Mouse (Mus musculus) G1E (cell line): ENCODE measurements at regions not wholly inside any gene's neighbourhood (a gene's known extent, or its start where the extent isn't known, plus 50 kb on each side); places are given as distances from the start of the nearest gene placed in this dataset.

Experiments
- ATAC-seq: 2 replicates; pipeline ENCODE4 v1.8.0; 2016; ENCODE audit warnings: mild to moderate bottlenecking; ENCODE audit not compliant: insufficient number of reproducible peaks, poor library complexity, low FRiP score, severe bottlenecking; ENCODE audit errors: extremely low read depth
- DNase-seq: peaks from one replicate; pipeline ENCODE4 v3.0.0; 2012; ENCODE audit warnings: low spot score
- H3K27me3 ChIP-seq: 2 replicates; pipeline ENCODE4 v1.6.1; 2012; ENCODE audit warnings: mild to moderate bottlenecking, low read length, inconsistent platforms; ENCODE audit not compliant: insufficient read depth
- H3K36me3 ChIP-seq: replicated peaks from 2 replicates; pipeline ENCODE3; 2012; ENCODE audit warnings: mild to moderate bottlenecking, inconsistent platforms
- H3K4me1 ChIP-seq: 2 replicates; pipeline ENCODE4 v1.6.1; 2012; ENCODE audit warnings: low read depth, low read length, inconsistent platforms, mixed read lengths; ENCODE audit not compliant: insufficient read depth
- H3K4me3 ChIP-seq: 2 replicates; pipeline ENCODE4 v1.5.1; 2012; ENCODE audit warnings: low read depth, mild to moderate bottlenecking, inconsistent platforms, low read length, moderate library complexity, mixed read lengths
- H3K9me3 ChIP-seq: replicated peaks from 2 replicates; pipeline ENCODE4 v1.6.1; 2012; ENCODE audit warnings: inconsistent platforms
- CTCF ChIP-seq: IDR thresholded peaks from 2 replicates; pipeline ENCODE4 v1.5.1; 2012; ENCODE audit warnings: low read depth, low read length, inconsistent platforms, mixed read lengths
- GATA1 ChIP-seq: IDR thresholded peaks from 2 replicates; pipeline ENCODE4 v1.6.1; 2012; ENCODE audit warnings: borderline replicate concordance, low read length, inconsistent platforms, mixed read lengths
- GATA2 ChIP-seq: IDR thresholded peaks from 2 replicates; pipeline ENCODE4 v1.6.1; 2012; ENCODE audit warnings: low read depth, low read length, inconsistent platforms, borderline replicate concordance
- POLR2AphosphoS5 ChIP-seq: IDR thresholded peaks from 2 replicates; pipeline ENCODE4 v1.6.1; 2012; ENCODE audit warnings: low read depth, low read length, inconsistent platforms; ENCODE audit not compliant: insufficient replicate concordance
- TAL1 ChIP-seq: conservative IDR thresholded peaks from 2 replicates; pipeline ENCODE4 v1.6.1; 2012; ENCODE audit warnings: low read depth, low read length, inconsistent platforms, mixed read lengths

DNA sequence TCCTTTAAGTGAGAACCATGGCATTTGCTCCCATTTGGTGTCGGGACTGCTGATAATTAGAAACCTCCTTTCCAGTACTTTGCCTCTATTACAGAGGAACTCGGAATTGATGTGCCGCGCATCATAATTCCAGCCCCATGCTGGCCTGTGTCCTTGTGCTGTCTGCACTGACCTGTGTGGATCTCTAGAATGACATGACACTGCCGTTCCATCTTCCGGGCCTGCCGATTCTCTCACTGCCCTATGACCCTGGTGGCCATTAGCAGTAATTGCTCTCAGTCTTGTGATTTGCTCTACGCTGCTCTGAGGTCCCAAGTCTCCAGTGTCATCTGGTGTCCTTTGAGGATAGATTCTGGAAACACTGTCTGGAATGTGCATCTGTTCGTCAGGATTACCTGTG is 295.7 kb upstream of the Arglu1 start:
- ATAC-seq: no peak
- no peaks in the 10 kb centered on the region for H3K4me1 ChIP-seq
- H3K9me3 ChIP-seq: 0 out of 2 replicates have a peak, but pooled peaks cover 2% of the 10 kb centered on the region
- no peak for DNase-seq
- no peaks in the 10 kb centered on the region for H3K27me3 ChIP-seq
- no peaks in the 10 kb centered on the region for H3K36me3 ChIP-seq
- no peak for TF ChIP-seq GATA2
- TF ChIP-seq CTCF: no peak
- TF ChIP-seq GATA1: no peak
- no peak for TF ChIP-seq TAL1
- TF ChIP-seq POLR2AphosphoS5: no peak
- no peak overlapping the region for H3K4me3 ChIP-seq

- ATAC-seq (no peak), DNase-seq (no peak)
- no peak for TF ChIP-seq CTCF
- TF ChIP-seq GATA1: no peak
- TF ChIP-seq GATA2: no peak
- no peak for TF ChIP-seq TAL1
- TF ChIP-seq POLR2AphosphoS5: no peak
- Histone ChIP-seq H3K36me3 (no peaks in the 10 kb centered on the region), H3K9me3 (0 out of 2 replicates have a peak, but pooled peaks cover 2% of the 10 kb centered on the region), H3K4me3 (no peak overlapping the region), H3K4me1 (no peaks in the 10 kb centered on the region), H3K27me3 (no peaks in the 10 kb centered on the region)
Measured at GRCm38 (mm10) chr8:8985395-8985794, 295.1 kb upstream of the Arglu1 start.

GRCm38 (mm10) chr8:8984829-8985251 is 294.5 kb upstream of the Arglu1 start:
- TF ChIP-seq CTCF: no peak
- no peak for TF ChIP-seq GATA1
- TF ChIP-seq GATA2: no peak
- TF ChIP-seq TAL1: no peak
- no peak for TF ChIP-seq POLR2AphosphoS5
- 0 out of 2 replicates have a peak, but pooled peaks cover 2% of the 10 kb centered on the region for H3K9me3 ChIP-seq
- no peak overlapping the region for H3K4me3 ChIP-seq
- ATAC-seq (no peak), DNase-seq (no peak)
- no peaks in the 10 kb centered on the region for H3K36me3 ChIP-seq
- no peaks in the 10 kb centered on the region for H3K4me1 ChIP-seq
- no peaks in the 10 kb centered on the region for H3K27me3 ChIP-seq

DNA sequence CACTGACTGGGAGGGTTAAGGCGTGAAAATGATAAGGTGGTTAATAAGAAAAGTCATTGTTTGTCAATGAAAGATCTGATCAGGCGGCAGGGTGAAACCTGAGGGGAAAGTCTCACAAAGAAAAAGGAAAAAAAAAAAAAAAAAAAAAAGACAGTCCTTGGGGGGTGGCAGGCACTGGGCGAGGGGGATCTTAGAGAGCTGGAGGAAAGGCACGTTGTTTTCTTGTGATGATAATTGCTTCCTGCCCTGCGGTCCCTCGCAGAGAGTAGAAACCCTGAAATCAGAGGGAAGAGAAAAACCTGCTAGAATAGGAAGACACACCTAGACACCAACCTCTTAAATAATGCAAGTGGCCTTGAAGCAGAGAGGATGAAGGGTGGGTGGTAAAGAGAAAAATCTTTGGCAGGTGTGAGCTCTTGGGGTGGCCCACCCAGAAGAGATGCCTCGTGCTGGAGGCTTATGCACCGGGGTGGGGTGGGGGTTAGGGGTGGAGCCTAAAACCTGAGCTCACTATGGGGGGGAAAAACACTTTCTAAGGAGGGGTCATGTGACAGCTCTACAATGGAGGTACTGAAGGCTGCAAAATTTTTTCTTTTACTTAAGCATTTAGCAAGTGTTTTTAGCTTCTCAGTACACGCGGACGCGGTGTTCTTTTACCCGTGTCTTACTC is 294.0 kb upstream of the Arglu1 start:
- Histone ChIP-seq H3K9me3 (0 out of 2 replicates have a peak, but pooled peaks cover 2% of the 10 kb centered on the region), H3K4me1 (no peaks in the 10 kb centered on the region), H3K27me3 (no peaks in the 10 kb centered on the region), H3K4me3 (no peak overlapping the region), H3K36me3 (no peaks in the 10 kb centered on the region)
- no peak for DNase-seq
- ATAC-seq: no peak
- TF ChIP-seq POLR2AphosphoS5: no peak
- TF ChIP-seq TAL1: no peak
- no peak for TF ChIP-seq GATA2
- TF ChIP-seq CTCF: no peak
- no peak for TF ChIP-seq GATA1

GRCm38 (mm10) chr8:8983133-8983661 is 292.9 kb upstream of the Arglu1 start:
- DNase-seq (no peak), ATAC-seq (no peak)
- H3K27me3 ChIP-seq: no peaks in the 10 kb centered on the region
- no peak overlapping the region for H3K4me3 ChIP-seq
- no peaks in the 10 kb centered on the region for H3K4me1 ChIP-seq
- TF ChIP-seq TAL1: no peak
- no peak for TF ChIP-seq POLR2AphosphoS5
- no peak for TF ChIP-seq GATA1
- no peak for TF ChIP-seq GATA2
- no peak for TF ChIP-seq CTCF
- H3K36me3 ChIP-seq: no peaks in the 10 kb centered on the region
- 0 out of 2 replicates have a peak, but pooled peaks cover 1% of the 10 kb centered on the region for H3K9me3 ChIP-seq

GRCm38 (mm10) chr8:8978969-8979368 is 288.6 kb upstream of the Arglu1 start:
- H3K4me3 ChIP-seq: no peak overlapping the region
- TF ChIP-seq TAL1 (no peak), GATA1 (no peak), CTCF (no peak), GATA2 (no peak), POLR2AphosphoS5 (no peak)
- no peaks in the 10 kb centered on the region for H3K4me1 ChIP-seq
- no peaks in the 10 kb centered on the region for H3K9me3 ChIP-seq
- DNase-seq (no peak), ATAC-seq (no peak)
- H3K27me3 ChIP-seq: no peaks in the 10 kb centered on the region
- no peaks in the 10 kb centered on the region for H3K36me3 ChIP-seq
